Mouse (Mus musculus) brain, embryonic 14.5 days (tissue): Measurements from ENCODE around the gene Prcd. TPM values are rescaled to one million over a fixed set of nuclear protein-coding genes. Genes with fewer than 3 reads are reported as not detected.

ENCODE experiments used
- DNase-seq: peaks from one replicate; pipeline ENCODE4 v3.0.0-alpha.2; 2011; ENCODE audit warnings: low read depth
- CTCF ChIP-seq: fragments of 200-500 bp; IDR thresholded peaks from 2 replicates; pipeline ENCODE4 v1.5.1; 2012; ENCODE audit warnings: inconsistent platforms, mild to moderate bottlenecking, moderate library complexity, borderline replicate concordance; ENCODE audit not compliant: insufficient read depth, insufficient read length; ENCODE audit errors: extremely low read depth
- POLR2A ChIP-seq: fragments of 200-500 bp; IDR thresholded peaks from 2 replicates; pipeline ENCODE4 v1.6.1; 2012; ENCODE audit warnings: mild to moderate bottlenecking, inconsistent platforms, borderline replicate concordance; ENCODE audit not compliant: poor library complexity, insufficient read depth, insufficient read length, severe bottlenecking; ENCODE audit errors: extremely low read depth
- polyA plus RNA-seq: library from polyadenylated mRNA; depleted of rRNA; stranded (reverse); fragments of >200 nt; gene quantifications from 2 replicates; pipeline ENCODE4 v1.2.3, GENCODE M21; 2012

The Prcd gene
- polyA plus RNA-seq, 1 experiment, result 1.4 TPM

DNA sequence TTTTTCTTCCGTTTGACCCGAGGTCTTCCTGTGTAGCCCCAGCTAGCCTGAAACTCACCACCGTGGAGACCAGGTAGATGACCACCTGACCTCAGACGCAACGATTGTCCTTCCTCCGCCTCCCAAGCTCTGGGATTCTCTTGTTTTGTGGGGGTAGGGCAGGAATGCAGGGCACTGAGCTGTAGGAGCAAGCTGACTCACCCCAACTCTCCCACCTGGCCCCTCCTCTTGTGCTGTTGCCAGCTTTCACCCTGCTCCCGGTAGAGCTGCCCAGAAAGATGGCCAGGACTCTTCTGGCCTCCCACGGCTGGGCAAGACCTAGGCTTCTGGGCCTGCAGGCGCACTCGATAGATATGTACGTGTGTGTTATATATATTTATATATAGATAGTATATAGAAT lies 7.2 kb upstream of the Prcd start:
- DNase-seq, result no peak
- TF ChIP-seq POLR2A (no peak), CTCF (no peak)

DNA sequence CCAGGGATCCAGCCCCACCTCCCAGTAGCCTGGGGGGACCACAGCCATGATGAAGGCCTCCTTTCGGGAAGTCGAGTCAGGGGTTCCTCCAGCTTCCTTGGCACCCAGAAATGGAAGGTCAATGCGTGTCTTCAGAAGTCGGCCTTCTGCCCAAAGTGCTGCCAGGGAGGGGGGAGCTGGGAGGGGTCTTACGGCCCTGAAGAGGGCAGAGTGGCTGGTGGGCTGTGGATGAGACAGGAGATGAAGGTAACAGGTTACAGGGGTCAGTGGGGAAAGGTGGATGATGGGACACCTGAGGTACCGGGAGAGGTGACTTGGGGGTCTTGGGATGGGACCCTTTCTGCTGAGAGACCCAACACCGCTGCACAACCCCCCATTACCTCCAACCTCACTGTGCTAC lies 6.6 kb upstream of the Prcd start:
- no peak for DNase-seq
- TF ChIP-seq CTCF, result no peak
- no peak for TF ChIP-seq POLR2A

DNA sequence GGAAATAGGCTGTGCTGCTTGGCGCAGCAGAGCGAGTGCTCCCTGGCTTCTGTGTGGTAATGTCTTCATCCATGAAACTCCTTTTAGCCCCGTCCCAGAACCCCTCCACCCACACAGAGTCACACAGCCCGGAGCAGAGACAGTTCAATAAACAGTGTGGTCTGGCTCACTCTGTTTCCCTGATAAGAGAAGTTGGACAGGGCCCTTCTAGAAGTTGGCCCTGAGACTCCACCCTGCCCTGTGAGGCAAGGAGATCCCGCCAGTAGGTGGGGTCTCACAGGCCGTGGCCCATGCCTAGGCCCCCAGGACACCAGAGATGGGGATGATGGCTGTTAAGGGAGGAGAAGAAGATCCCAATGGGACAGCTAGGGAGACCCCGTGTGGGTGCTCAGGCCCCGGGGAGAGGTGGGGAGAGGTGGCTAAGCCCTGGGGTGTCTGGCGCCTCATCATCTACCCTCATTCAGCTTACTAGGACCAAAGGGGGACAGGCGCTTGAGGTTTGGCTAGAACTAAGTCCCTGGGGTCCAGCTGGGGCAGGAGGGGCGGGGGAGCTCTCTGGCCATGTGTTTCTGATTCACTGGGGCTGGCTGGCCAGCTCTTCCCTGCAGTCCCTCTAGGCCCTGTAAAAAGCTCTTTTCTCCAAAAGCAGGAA lies 5.9 kb upstream of the Prcd start:
- no peak for DNase-seq
- no peak for TF ChIP-seq POLR2A
- no peak for TF ChIP-seq CTCF

DNA sequence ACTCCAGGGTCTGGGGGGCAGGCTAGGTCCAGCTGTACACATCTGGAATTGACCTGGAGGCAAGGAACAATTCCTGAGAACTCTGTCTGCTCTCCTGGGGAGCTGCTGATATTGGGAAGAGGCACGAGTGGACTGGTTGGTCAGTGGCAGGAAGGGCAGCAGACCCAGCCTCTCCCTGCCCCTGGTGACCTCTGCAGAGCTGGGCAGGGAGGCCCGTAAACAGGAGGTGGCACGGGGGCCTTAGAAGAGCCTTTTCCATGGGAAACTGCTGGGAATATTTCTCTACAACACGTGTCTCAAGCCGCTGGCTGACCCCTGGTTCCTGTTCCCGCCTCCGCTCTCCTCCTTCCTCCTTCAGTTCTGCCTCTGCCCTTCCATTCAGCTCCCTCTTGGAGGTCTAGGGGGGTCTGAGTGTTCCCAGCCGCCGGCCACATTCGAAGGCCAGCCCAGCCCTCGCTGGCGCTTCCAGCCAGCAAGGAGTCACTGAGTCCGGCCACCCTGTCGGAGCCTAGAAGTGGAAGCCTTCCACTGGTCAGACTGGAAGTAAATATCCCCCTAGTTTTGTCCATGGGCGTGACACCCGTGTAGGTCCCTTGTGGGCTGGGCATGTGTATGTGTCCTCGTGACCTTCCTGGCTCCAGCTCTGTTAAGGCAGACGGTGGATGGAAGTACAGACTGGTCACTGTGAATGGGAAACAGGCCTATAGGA lies 5.0 kb upstream of the Prcd start:
- DNase-seq, result no peak
- TF ChIP-seq CTCF, result no peak
- no peak for TF ChIP-seq POLR2A

DNA sequence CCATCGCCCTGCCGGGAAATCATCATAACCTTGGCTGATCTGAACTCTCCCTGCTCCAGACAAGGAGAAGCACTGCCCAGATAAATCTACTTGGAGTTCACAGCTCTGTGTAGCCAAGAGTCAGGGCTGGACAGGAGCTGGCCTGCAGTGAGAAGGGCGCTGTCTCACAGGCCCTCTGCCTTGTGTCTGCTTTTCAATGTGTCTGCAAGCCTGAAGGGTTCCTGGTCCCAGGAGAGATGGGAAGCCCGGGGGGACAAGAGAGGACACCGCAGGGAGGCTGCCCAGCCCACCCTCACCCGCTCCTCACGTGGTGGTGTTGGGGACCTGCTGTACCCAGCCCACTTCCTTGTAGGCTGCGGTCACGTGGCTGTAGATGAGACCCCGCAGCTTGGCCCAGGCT lies 4.4 kb upstream of the Prcd start:
- TF ChIP-seq POLR2A (no peak), CTCF (no peak)
- DNase-seq, result no peak

DNA sequence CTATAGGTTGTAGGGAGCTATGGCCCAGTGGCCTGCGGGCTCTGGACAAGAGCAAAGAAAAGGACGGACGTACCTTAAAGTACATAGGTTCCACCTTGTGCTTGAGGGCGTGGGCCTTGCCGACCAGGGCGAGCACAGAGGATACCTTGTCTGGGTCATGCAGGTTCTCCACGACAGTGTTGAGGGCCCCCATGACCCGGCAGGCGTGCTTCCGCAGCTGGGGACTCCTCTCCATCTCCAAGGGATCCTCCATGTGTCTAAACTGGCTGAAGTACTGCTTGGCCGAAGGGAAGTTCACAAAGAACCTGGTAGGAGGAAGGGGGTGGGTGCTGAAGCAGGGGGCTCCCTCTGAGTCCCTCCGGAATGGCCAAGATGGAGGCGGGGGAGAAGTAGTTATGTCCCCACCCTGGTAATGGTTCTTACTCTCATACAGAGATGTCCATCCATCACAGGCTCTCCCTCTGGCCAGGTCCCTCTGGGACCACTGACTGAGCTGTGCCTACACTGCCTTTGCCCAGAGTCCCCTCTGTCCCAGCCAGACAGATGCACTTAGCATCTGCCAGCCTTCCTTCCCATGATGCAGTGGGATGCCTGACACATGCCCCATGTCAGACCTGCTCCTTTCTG lies 3.5 kb upstream of the Prcd start:
- no peak for DNase-seq
- no peak for TF ChIP-seq CTCF
- no peak for TF ChIP-seq POLR2A

DNA sequence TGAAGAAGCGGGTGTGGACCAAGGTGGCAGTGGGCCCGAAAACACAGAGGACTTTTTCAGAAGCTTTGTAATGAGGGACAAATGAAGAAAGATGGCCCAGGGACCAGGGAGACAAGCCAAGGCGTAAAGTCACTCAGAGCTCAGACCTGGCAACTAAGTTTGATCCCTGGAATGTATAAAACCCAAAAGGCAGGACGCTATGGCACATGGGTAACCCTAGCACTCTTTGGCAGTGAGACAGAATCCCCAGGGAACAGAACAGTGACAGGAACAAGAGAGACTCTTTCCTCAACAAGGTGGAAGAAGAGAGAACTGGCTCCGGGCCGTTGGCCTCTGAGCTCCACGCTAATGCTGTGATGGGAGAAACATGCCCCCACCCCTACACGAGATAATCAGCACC lies 2.5 kb upstream of the Prcd start:
- DNase-seq, result no peak
- TF ChIP-seq POLR2A (no peak), CTCF (no peak)

DNA sequence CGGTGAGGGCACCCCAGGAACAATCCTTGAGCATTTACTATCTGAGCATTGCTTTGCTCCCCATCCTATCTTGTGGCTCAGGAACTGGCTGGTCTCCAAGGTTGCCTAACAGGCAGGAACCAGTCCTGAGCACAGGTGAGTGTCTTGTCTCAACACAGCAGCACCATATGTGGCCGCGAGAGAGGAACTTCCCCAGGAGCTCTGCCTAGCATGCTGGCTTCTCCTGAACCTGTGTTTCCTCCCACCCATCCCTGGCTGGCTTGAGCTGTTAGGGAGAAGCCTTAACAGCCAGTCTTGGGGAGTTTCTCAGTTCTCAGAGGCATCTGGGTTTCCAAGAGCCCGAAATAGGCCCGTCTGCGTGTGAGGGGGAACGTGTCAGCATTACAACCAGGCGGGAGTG lies 2.0 kb upstream of the Prcd start:
- no peak for TF ChIP-seq POLR2A
- no peak for TF ChIP-seq CTCF
- no peak for DNase-seq

DNA sequence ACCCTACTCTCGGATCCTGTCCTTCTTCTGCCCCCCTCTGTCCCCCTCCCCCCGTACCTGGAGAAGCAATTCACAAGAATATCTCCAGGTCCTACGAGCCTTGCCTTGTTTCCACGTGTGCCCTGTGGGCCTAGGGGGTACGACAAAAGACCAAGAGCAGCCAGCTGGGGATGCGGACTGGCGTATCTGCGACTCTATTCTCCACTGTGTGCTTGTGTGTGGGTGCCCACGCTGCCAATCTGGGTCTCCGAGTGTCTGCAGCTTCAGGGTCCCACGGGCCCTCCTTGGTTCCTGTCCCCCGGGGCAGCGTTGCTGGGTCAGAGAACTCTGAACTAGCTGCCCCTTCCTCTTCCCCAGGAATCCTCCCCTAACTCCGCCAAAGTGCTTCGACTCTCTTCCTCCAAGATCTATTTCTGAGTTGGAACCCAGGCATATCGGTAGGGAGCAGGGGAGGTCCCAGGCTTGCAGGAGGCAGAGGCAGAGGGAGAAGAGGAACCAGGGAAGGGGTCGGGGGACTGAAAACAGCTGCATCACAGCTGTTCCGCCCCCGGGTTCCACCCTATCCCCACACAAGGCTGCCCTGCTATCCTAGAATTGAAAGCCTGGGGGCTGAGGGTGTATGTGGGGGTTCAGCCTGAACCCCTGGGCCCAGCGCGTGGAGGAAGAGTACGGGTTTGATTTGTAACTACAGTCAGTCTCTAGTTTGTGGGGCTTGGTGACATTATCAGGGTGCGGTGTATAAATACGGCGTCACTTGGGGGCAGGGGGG lies 820 bp upstream of the Prcd start:
- TF ChIP-seq POLR2A, result no peak
- TF ChIP-seq CTCF, result no peak
- no peak for DNase-seq

DNA sequence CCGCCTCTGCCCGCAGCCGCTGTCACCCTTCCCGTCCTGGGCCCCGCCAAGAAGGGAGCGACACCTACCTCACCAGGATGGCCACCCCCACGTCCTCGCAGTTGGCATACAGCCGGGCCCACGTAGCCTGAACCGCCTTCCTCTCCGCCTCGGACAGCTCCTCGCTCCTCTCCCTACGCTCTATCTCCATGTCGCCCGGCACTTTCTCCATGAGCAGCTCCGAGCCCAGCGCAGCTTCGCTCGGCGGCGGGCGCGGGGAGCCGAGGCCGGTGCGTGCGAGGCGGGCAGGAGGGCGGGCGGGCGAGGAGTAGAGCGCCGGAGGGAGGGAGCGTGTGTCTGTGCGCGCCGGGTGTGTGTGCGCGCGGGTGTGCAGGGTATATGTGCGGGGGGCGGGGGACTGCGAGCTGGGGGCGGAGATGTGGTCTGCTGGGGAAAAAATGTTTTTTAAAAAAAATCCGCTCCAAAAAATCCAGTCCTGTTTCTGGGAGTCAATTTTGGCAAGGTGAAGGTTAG lies 431 bp downstream of the Prcd start:
- TF ChIP-seq POLR2A (no peak), CTCF (no peak)
- DNase-seq, result peak; percentile 60

DNA sequence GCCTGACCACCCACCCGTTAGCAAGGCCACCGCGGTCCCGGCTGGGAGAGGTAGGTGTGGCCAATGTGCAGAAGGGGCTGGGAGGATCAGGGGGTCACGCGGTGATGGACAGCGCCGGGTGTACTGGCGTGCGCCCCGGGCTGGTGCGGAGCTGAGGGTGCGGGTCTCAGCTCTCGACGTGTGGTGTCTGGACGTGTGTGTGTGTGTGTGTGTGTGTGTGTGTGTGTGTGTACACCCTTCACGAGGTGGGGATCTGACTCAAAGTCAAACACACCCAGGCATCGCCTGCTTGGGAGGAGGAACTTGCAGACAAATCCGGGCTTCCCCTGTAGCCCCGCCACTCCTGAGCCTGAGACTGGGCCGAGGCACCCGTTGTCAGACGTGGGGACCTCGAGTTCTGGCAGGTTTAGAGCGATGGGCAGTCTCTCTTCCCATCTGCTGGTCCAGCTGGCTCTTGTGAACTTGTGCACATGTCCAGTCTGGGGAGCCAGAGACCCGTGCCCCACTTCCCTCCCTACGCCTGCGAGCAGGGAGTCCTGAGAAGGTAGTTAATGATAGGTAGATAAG lies 1.0 kb downstream of the Prcd start, which contains the start of gene Cygb:
Gene Cygb, minus strand, starts transcription at position 59 of the 567 bp plus-strand sequence.
- DNase-seq, result peak; percentile 28
- TF ChIP-seq POLR2A, result no peak
- no peak for TF ChIP-seq CTCF

DNA sequence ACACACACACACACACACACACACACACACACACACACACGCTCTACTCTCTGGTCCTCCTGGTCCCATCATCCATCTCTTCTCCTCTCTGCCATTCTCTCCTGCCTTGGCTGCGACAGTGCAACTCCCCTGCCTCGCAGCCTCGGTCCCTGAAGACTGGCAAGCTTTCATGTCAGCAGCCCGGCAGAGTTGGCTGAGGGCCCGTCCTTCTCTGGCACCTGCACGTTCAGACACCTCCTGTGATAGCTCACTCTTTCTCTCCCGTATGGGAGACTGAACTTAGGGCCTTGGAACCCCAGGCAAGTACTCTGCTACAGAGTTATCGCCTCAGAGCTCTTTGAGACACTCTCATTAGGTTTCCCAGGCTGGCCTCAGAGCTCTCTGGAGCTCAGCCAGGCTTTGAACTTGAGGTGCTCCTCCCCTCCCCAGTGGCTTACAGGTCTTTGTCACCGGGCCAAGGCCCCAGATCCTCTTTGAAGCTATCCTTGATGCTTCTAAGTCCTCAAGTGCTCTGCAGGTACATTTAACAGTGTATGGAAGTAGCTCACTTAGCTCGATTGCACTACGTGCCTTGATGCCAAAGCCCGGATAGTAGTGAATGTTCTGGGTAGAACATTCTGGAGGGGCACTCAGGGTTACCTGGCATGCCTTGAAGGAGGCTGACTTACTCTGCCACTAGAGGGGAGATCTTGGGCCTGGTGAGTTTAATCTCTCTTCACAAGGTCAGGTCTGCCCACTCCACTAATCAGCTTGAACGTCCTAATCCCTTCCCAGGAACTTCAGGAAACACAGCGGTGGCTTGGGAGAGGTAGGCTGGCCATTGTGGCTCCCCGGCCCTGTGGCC lies 3.2 kb downstream of the Prcd start:
- peak; percentile 82 for DNase-seq
- TF ChIP-seq CTCF (no peak), POLR2A (no peak)
